Mouse (Mus musculus): ENCODE data around the gene Mrpl49. TPM values are rescaled to one million over a fixed set of nuclear protein-coding genes. Genes with fewer than 3 reads are reported as not detected.

The Mrpl49 gene
- 39.2 TPM for polyA plus RNA-seq (2014; fragmentation: Illumina TruSeq; extraction: RNeasy Lipid Tissue Mini Kit (QIAGEN cat#74804); ENCODE audit: low read depth, low replicate concordance)

DNA sequence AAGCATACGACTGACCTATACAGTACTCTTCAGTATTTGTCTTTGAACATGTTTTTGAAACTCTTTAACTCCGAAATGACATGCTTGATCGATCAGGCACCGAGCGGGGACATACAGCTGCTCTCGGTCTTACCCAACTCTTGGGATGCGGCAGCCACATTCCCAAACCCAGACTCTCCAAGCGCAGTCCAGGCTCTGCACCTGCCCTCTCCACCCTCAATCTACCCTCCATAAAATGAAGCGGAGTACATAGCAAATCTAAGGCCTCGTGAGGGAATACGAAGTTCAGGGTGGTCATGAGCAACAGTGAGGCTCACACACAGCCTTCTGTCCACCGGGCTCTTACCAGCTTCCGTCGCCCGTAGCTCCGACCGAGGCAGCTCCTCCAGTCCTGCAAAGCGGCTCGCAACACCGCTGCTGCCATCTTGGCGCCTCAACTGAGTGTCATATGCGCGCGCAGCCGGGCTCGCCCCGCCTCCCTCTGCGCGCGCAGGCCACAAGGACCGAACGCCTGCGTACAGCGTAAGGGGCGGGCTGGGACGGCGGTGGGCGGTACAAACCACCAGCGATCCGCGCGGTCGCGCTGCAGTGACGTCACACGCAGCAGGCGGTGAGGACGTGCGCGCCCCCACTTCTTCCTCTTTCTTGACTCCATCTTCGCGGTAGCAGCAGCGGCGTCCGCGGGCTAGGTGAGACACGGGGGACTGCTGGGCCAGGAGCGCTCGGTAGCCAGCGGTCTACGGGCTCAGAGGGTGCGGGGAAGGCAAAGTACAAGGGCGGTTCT lies at the start of gene Mrpl49, which contains the start of gene Fau:
Gene Mrpl49 (minus strand): TSS at position 473 of the 784 bp plus-strand sequence.
Gene Fau (plus strand): TSS at position 532 of the 784 bp plus-strand sequence.

DNA sequence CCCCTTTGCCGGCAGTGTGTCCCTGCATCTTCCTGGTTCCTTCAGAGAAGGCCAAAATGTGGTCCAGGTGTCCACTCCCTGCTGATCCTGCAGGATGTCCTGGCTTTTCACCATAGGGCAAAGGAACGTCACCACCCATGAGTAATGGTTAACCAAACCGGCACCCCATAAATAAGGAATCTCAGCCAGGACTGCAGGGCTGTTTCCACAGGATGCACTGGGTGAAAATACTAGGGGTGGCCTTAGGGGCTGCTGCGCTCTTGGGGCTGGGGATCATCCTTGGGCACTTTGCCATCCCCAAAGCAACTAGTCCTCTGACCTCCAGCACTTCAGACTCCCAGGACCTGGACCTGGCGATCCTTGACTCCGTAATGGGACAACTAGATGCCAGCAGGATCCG lies 48.0 kb upstream of the Mrpl49 start, which contains the start of gene Naaladl1:
Gene Naaladl1 (plus strand): TSS at position 197 of the 400 bp plus-strand sequence.

DNA sequence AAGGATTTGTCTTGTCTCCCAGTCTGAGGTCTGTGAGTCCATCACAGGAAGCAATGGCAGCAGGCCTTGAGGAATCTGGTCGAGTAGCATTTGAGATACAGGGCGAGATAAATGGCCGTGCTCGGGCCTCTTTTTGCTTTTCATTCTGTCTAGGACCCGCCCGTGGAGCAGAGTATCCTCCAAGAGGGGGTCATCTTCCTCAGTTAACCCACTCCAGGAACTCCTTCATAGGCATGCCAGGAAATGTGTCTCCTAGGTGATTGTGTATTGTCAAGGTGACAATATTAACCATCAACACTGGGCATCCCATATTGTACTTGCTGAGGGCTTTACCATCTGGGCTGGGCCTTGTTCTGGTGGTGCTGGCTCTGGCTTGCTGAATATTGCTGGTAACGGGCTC lies 36.5 kb upstream of the Mrpl49 start, which contains the start of gene AC131692.1:
Gene AC131692.1 (plus strand): TSS at position 301 of the 400 bp plus-strand sequence.

DNA sequence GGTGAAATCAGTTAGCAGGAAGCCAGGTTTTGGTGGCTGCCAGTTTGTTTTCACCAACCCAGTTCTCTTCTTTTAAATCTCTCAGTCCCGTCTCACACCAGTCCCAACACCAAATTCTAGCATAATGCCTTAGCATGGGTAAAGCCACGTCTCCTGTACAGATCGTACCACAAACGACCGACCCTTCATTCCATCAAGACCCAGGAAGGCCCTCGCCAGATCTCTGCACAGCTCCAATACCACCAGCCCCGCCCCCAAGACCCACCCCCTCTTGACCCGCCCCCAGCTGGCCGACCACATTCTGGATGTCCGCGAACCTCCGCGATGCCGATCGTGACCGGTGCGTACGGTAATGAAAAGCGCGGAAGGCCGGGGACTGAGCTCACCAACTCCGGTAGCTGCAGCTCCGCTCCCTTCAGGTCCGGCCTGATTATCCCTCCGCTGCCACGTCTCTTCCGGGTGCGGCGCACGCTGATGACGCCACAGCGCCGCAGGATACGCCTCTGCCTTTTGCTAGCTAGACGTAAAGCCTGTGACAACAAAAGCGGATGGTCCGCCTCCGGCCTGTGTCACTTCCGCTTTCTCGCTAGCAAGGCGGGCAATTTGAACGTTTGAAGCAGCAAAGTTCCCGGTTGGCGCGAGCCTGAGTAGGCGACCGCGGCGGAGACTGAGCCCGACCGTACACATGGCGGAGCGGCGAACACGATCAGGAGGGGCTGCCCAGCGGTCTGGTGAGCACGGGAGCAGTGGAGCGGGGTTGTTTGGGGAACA lies 27.1 kb upstream of the Mrpl49 start, which contains the start of the genes Zfpl1 and Cdca5:
Gene Zfpl1 (minus strand): TSS at position 479 of the 771 bp plus-strand sequence.
Gene Cdca5 (plus strand): TSS at position 506 of the 771 bp plus-strand sequence.

DNA sequence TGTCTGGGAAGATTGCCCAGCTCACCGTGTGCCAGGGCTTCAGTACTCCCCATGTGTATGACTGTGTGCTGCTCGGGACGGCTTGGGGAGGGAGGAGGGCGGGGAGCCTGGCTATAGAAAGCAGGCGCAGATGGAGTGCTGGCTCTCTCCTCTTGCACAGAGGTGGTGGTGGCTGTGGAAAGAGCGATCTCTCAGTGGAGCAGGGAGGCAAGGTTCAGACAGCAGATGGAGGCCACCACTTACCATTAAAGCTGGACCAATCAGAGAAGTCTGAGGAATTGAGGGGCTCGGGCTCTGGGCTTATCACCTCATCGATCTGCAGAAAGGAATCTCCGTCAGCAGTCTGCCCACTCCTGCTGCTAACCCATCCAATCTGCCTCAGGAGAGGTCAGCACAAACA lies 24.6 kb upstream of the Mrpl49 start, which contains the start of gene Gm28374:
Gene Gm28374 (minus strand): TSS at position 101 of the 400 bp plus-strand sequence.

DNA sequence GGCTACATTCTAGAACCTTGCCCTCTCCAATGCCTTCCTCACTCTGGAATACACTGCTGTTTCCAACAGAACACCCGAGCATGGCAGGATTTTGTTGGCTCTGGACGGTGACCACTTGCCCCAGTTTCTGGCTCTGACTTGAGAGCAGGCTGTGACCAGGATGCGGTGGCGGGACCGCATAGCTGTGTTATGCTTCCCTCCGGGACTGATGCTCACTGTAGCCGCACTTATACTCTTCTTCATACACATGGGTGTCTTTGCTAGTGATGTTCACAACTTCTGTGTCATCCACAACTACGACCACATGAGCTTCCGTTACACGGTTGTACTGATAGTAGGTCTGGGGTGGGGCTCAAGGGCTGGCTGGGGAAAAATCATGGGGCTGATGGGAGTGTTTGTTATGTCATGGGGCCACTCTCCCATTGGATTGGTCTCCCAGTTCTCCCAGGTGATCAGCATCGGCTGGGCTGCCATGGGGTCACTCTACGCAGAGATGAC lies 22.4 kb upstream of the Mrpl49 start, which contains the start of gene Tmem262:
Gene Tmem262 (plus strand): TSS at position 51 of the 498 bp plus-strand sequence.

DNA sequence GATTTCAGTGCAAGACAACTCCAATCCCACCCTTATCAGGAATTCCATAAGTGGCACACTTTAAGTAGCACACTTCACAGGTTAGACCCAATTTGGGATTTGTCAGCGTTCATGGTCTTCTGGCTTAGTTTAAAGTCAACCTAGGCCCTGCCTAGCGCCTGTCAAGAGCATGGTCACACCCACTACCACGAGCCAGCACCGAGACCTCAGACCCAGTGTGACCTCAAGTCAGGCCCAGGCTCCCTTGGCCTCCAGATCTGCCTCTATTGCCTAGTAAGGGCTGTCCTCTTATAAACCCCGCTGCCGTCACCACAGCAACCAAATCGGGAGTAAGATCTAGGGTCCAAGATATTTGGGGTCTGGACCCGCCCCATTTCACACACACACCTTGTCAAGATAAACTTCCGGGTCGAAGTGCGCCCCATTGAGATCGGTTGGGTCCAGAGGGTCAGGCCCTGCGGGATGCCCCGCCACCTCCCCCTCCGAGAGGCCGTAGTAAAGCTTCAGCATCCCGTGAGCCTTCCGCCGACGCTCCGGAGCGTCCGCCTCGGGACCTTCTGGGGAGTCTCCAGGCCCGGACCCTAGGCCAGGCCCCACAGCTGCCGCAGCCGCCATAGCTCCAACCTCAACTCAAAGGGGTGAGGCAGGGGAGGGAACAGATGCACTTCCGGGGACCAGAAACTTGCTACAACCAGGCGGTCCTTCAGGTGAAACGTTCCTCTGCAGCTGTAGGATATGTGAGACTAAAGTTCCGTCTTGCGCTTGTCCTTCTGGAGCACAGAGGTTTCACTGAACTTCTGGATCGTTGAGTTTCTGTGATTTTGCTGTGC lies 19.2 kb upstream of the Mrpl49 start, which contains the start of gene Vps51:
Gene Vps51 (minus strand): TSS at position 668 of the 830 bp plus-strand sequence.

DNA sequence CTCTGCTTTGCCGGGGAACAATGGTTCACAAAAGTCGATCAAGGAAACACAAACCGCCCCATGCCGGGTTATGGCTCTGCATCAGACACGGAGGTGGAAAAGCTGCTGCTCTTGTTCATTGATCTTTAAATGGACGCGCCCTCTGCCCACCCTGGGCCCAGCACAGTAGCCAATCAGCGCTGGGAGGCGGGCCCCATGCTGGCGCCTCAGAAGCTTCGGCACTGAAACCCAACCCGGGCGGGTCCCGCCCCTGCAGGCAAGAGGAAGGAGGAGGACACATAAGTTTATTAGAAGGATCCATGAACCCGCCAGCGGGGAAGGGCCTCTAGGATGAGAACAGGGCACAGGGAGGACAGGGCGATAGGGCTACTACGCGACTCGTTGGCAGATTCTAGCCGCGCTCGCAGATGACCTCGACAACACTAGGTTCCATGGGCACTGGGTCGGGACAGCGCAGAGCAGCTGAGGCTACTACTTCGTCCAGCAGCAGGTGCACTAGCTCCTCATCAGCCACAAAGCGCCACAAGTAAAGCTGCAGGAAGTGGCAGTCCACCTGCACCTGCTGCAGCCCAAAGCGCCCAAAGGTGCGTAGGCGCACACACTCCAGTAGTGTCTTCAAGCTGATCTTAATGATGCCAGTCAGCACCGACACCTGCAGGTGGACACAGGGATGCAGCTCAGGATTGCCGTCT lies 10.3 kb upstream of the Mrpl49 start, which contains the start of gene Tm7sf2:
Gene Tm7sf2 (minus strand): TSS at position 650 of the 692 bp plus-strand sequence.

DNA sequence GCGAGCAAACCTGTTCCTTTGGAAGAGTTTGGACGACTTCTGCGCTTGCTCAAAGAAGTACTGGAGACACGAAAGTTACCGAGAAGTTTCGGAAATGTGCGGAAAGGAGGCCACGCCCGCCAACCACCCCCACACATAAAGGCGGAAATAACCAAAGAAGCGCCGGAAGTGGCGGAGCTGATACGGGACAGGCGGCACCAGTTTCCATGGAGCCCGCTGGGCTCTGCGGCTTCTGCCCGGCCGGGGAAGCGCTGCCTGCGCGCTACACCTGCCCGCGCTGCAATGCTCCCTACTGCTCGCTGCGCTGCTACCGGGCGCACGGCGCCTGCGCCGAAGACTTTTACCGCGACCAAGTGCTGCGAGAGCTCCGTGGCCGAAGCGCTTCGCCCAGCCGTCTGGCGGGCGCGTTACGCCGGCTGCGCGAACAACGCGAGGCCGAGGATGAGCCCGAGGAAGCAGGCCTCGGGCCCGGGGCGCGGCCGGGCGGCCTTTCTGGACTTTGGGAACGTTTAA lies 3.5 kb upstream of the Mrpl49 start, which contains the start of gene Znhit2:
Gene Znhit2 (plus strand): TSS at position 172 of the 513 bp plus-strand sequence.

DNA sequence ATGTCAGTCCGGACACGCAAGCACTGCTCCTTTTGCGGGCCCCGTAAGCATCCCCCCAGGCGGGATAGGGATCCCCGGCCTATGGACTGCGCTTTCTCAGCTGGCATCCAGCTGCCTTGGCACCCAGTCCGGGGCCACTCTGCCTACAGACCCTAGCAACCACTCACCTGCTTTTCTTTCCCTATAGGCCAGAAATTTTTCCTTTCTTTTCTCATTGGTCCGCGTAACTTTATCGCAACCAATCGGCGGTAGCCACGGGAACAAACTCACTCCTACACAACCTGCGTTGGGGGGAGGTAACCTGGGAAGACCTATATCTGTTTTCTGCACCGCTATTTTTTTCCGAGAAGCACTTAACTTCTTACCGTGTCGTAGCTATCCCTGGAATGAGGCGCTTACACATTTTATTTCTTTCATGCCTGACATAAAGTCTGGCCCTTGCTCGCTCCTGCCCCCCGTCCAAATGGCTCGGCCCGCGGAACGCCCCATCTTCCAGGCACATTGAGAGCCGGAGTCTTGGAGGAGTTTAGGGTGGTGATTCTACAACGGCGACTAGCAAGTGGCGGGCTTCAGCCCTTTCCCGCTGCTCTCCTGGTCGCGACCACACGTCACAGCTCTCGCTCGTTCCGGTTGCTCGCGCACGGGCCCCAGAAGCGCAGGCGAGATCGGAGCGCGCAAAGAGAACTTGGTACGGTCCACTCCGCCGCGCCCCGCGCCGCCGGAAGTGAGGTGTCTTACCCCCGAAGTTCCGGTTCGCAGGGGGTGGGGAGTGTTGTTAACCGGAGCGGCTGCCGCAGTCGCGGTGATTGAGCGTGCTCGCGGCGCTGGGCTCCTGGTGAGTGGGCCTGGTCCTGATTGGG lies 11.1 kb downstream of the Mrpl49 start, which contains the start of gene Syvn1:
Gene Syvn1 (plus strand): TSS at position 283 of the 860 bp plus-strand sequence.

DNA sequence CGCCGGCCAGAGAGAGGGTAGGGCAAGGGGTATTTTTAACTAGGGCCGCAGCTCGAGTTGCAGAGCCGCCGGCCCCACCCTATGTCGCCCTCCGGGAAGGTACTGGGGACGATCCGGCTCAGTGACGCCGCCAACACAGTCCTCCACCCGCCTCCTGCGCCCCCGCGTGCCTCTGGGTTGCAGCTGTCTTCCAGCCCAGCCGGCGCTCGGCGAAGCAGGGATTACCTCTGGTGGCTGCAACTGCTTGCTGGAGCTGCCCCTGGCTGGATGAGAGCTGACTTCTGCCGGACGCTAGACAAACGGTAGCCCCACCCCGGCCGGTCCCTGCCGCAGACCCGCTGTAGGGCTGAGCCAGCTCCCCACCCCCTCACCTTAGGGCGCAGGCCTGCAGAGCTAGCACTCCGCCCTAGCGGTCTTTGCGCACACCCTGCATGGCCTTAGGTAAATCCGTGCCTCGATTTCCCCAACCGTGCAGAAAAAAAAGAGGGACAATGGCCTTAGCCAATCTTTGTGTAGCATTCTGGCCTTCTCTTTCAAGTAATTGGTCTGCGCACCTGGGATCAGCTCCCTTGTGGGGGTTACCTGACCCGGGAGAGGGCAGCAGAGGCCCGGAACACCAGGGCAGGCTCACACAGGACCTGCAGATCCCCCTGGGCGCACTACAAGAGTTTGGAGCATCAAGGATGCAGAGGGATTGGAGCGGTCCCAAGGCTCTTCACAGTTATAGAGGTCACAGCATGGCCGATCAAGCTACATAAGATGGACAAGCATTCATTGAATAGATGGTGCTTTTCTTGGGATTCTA lies 41.9 kb downstream of the Mrpl49 start, which contains the start of gene Capn1:
Gene Capn1 (minus strand): TSS at position 387 of the 805 bp plus-strand sequence.

Other genes starting within 250 kb of the Mrpl49 start
- 4.1 TPM for gene Frmd8, start 182.5 kb downstream of the Mrpl49 start, polyA plus RNA-seq (2014; fragmentation: Illumina TruSeq; extraction: RNeasy Lipid Tissue Mini Kit (QIAGEN cat#74804); ENCODE audit: low read depth, low replicate concordance)
- gene Slc25a45, start 180.0 kb downstream of the Mrpl49 start, polyA plus RNA-seq (2014; fragmentation: Illumina TruSeq; extraction: RNeasy Lipid Tissue Mini Kit (QIAGEN cat#74804); ENCODE audit: low read depth, low replicate concordance), result 3.4 TPM
- not detected for gene Tigd3, start 163.6 kb downstream of the Mrpl49 start, polyA plus RNA-seq (2014; fragmentation: Illumina TruSeq; extraction: RNeasy Lipid Tissue Mini Kit (QIAGEN cat#74804); ENCODE audit: low read depth, low replicate concordance)
- 8.1 TPM for gene Dpf2, start 144.8 kb downstream of the Mrpl49 start, polyA plus RNA-seq (2014; fragmentation: Illumina TruSeq; extraction: RNeasy Lipid Tissue Mini Kit (QIAGEN cat#74804); ENCODE audit: low read depth, low replicate concordance)
- gene Cdc42ep2, start 133.0 kb downstream of the Mrpl49 start, polyA plus RNA-seq (2014; fragmentation: Illumina TruSeq; extraction: RNeasy Lipid Tissue Mini Kit (QIAGEN cat#74804); ENCODE audit: low read depth, low replicate concordance), result 1.7 TPM
- gene Pola2, start 93.6 kb downstream of the Mrpl49 start, polyA plus RNA-seq (2014; fragmentation: Illumina TruSeq; extraction: RNeasy Lipid Tissue Mini Kit (QIAGEN cat#74804); ENCODE audit: low read depth, low replicate concordance), result 3.7 TPM
- not detected for gene Slc22a20, start 71.6 kb downstream of the Mrpl49 start, polyA plus RNA-seq (2014; fragmentation: Illumina TruSeq; extraction: RNeasy Lipid Tissue Mini Kit (QIAGEN cat#74804); ENCODE audit: low read depth, low replicate concordance)
- gene Capn1, start 41.9 kb downstream of the Mrpl49 start, polyA plus RNA-seq (2014; fragmentation: Illumina TruSeq; extraction: RNeasy Lipid Tissue Mini Kit (QIAGEN cat#74804); ENCODE audit: low read depth, low replicate concordance), result 2.1 TPM
- 0.82 TPM for gene Syvn1, start 11.2 kb downstream of the Mrpl49 start, polyA plus RNA-seq (2014; fragmentation: Illumina TruSeq; extraction: RNeasy Lipid Tissue Mini Kit (QIAGEN cat#74804); ENCODE audit: low read depth, low replicate concordance)
- 27.5 TPM for gene Fau, start 59 bp upstream of the Mrpl49 start, polyA plus RNA-seq (2014; fragmentation: Illumina TruSeq; extraction: RNeasy Lipid Tissue Mini Kit (QIAGEN cat#74804); ENCODE audit: low read depth, low replicate concordance)
- not detected for gene Znhit2, start 3.4 kb upstream of the Mrpl49 start, polyA plus RNA-seq (2014; fragmentation: Illumina TruSeq; extraction: RNeasy Lipid Tissue Mini Kit (QIAGEN cat#74804); ENCODE audit: low read depth, low replicate concordance)
- 2.7 TPM for gene Tm7sf2, start 10.6 kb upstream of the Mrpl49 start, polyA plus RNA-seq (2014; fragmentation: Illumina TruSeq; extraction: RNeasy Lipid Tissue Mini Kit (QIAGEN cat#74804); ENCODE audit: low read depth, low replicate concordance)
- gene Vps51, start 19.4 kb upstream of the Mrpl49 start, polyA plus RNA-seq (2014; fragmentation: Illumina TruSeq; extraction: RNeasy Lipid Tissue Mini Kit (QIAGEN cat#74804); ENCODE audit: low read depth, low replicate concordance), result 7.1 TPM
- not detected for gene Tmem262, start 22.2 kb upstream of the Mrpl49 start, polyA plus RNA-seq (2014; fragmentation: Illumina TruSeq; extraction: RNeasy Lipid Tissue Mini Kit (QIAGEN cat#74804); ENCODE audit: low read depth, low replicate concordance)
- gene Gm28374, start 24.5 kb upstream of the Mrpl49 start, polyA plus RNA-seq (2014; fragmentation: Illumina TruSeq; extraction: RNeasy Lipid Tissue Mini Kit (QIAGEN cat#74804); ENCODE audit: low read depth, low replicate concordance), result not detected
- 1.5 TPM for gene Zfpl1, start 27.2 kb upstream of the Mrpl49 start, polyA plus RNA-seq (2014; fragmentation: Illumina TruSeq; extraction: RNeasy Lipid Tissue Mini Kit (QIAGEN cat#74804); ENCODE audit: low read depth, low replicate concordance)
- gene Cdca5, start 27.2 kb upstream of the Mrpl49 start, polyA plus RNA-seq (2014; fragmentation: Illumina TruSeq; extraction: RNeasy Lipid Tissue Mini Kit (QIAGEN cat#74804); ENCODE audit: low read depth, low replicate concordance), result 1.2 TPM
- gene AC131692.1, start 36.6 kb upstream of the Mrpl49 start, polyA plus RNA-seq (2014; fragmentation: Illumina TruSeq; extraction: RNeasy Lipid Tissue Mini Kit (QIAGEN cat#74804); ENCODE audit: low read depth, low replicate concordance), result not detected
- not detected for gene Naaladl1, start 48.0 kb upstream of the Mrpl49 start, polyA plus RNA-seq (2014; fragmentation: Illumina TruSeq; extraction: RNeasy Lipid Tissue Mini Kit (QIAGEN cat#74804); ENCODE audit: low read depth, low replicate concordance)
- 0.70 TPM for gene Sac3d1, start 60.9 kb upstream of the Mrpl49 start, polyA plus RNA-seq (2014; fragmentation: Illumina TruSeq; extraction: RNeasy Lipid Tissue Mini Kit (QIAGEN cat#74804); ENCODE audit: low read depth, low replicate concordance)
- gene Snx15, start 70.5 kb upstream of the Mrpl49 start, polyA plus RNA-seq (2014; fragmentation: Illumina TruSeq; extraction: RNeasy Lipid Tissue Mini Kit (QIAGEN cat#74804); ENCODE audit: low read depth, low replicate concordance), result 4.0 TPM
- gene Batf2, start 83.2 kb upstream of the Mrpl49 start, polyA plus RNA-seq (2014; fragmentation: Illumina TruSeq; extraction: RNeasy Lipid Tissue Mini Kit (QIAGEN cat#74804); ENCODE audit: low read depth, low replicate concordance), result not detected
- 2.3 TPM for gene Arl2, start 83.8 kb upstream of the Mrpl49 start, polyA plus RNA-seq (2014; fragmentation: Illumina TruSeq; extraction: RNeasy Lipid Tissue Mini Kit (QIAGEN cat#74804); ENCODE audit: low read depth, low replicate concordance)
- gene Majin, start 126.6 kb upstream of the Mrpl49 start, polyA plus RNA-seq (2014; fragmentation: Illumina TruSeq; extraction: RNeasy Lipid Tissue Mini Kit (QIAGEN cat#74804); ENCODE audit: low read depth, low replicate concordance), result not detected
- gene Gpha2, start 168.6 kb upstream of the Mrpl49 start, polyA plus RNA-seq (2014; fragmentation: Illumina TruSeq; extraction: RNeasy Lipid Tissue Mini Kit (QIAGEN cat#74804); ENCODE audit: low read depth, low replicate concordance), result not detected
- gene Ppp2r5b, start 178.1 kb upstream of the Mrpl49 start, polyA plus RNA-seq (2014; fragmentation: Illumina TruSeq; extraction: RNeasy Lipid Tissue Mini Kit (QIAGEN cat#74804); ENCODE audit: low read depth, low replicate concordance), result 3.4 TPM
- gene Atg2a, start 183.9 kb upstream of the Mrpl49 start, polyA plus RNA-seq (2014; fragmentation: Illumina TruSeq; extraction: RNeasy Lipid Tissue Mini Kit (QIAGEN cat#74804); ENCODE audit: low read depth, low replicate concordance), result not detected
- gene Ehd1, start 218.9 kb upstream of the Mrpl49 start, polyA plus RNA-seq (2014; fragmentation: Illumina TruSeq; extraction: RNeasy Lipid Tissue Mini Kit (QIAGEN cat#74804); ENCODE audit: low read depth, low replicate concordance), result 14.9 TPM
- gene Cdc42bpg, start 248.7 kb upstream of the Mrpl49 start, polyA plus RNA-seq (2014; fragmentation: Illumina TruSeq; extraction: RNeasy Lipid Tissue Mini Kit (QIAGEN cat#74804); ENCODE audit: low read depth, low replicate concordance), result 2.4 TPM

Data from adrenal gland, adult 10 weeks (tissue).